Mouse (Mus musculus) small intestine, adult 2 months (tissue): ENCODE results near the gene Bud23.

Experiments
- CTCF ChIP-seq: fragments of 200-500 bp; IDR thresholded peaks from 2 replicates; pipeline ENCODE4 v1.5.1; 2012; ENCODE audit warnings: low read depth, mild to moderate bottlenecking, control low read depth, inconsistent platforms, low read length, moderate library complexity, mixed read lengths; ENCODE audit not compliant: insufficient replicate concordance, insufficient read length; ENCODE audit errors: extremely low read depth
- POLR2A ChIP-seq: fragments of 200-500 bp; IDR thresholded peaks from 2 replicates; pipeline ENCODE4 v1.6.1; 2012; ENCODE audit warnings: low read depth, mild to moderate bottlenecking, control low read depth, inconsistent platforms, low read length, moderate library complexity

DNA sequence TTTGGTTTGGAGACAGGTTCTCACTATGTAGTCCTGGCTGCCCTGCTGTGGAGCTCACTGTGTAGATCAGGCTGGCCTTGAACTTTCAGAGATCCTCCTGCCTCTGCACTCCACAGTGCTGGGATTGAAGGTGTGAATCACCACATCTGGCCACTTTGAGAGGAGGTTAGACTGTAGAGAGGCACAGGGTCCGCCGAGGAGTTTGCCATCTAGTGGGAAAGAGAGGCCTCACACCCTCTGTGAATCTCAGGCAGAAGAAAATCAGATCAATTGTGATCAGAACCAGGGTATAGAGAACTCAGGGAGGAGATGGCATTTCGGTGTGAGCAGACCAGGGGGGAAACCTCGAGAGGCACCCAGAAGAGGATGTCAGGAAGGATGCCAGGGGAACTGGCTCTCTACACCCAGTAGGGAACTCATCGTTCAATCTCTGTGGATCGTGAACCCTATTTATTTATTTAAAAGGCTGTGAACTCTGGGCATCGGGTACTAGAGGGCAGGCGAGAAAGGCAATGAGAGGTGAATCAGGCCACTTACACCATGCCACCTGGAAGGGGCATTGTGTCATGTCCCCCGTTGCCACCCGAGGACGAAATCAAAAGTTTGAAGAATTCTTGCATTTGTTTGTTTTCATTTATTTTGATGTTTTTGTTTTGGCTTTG, 39.4 kb upstream of the Bud23 start:
- TF ChIP-seq CTCF (peak; percentile 56; the same call in 1 of the 2 replicates), POLR2A (no peak)
